Mouse (Mus musculus): ENCODE measurements around the gene Rae1. TPM values are rescaled to one million over a fixed set of nuclear protein-coding genes. Genes with fewer than 3 reads are reported as not detected.

Rae1 gene
- polyA plus RNA-seq, 1 experiment from 2014 or later, result 110 TPM

GRCm38 (mm10) chr2:173053846-173054245 is 53.9 kb downstream of the Rae1 start:
- Histone ChIP-seq H3K9ac (no peak overlapping the region), H3K9me3 (no peaks in the 10 kb centered on the region), H3K27ac (no peak overlapping the region), H3K36me3 (no peaks in the 10 kb centered on the region), H3K4me3 (replicated peaks) (no peak overlapping the region), H3K4me2 (no peak overlapping the region), H3K4me1 (no peaks in the 10 kb centered on the region; the same call in 1 of the 2 replicates), H3K27me3 (replicated peaks) (no peaks in the 10 kb centered on the region)
- WGBS, result 80% methylated on average over 6 of the region's 6 CpGs
- ATAC-seq (ENCODE audit: insufficient read depth, low FRiP score, low read depth), result no peak

GRCm38 (mm10) chr2:173056303-173056881 is 56.5 kb downstream of the Rae1 start:
- Histone ChIP-seq H3K27me3 (replicated peaks) (no peaks in the 10 kb centered on the region), H3K9me3 (no peaks in the 10 kb centered on the region), H3K4me3 (replicated peaks) (no peak overlapping the region), H3K36me3 (no peaks in the 10 kb centered on the region), H3K27ac (no peak overlapping the region), H3K4me1 (no peaks in the 10 kb centered on the region), H3K4me2 (no peak overlapping the region), H3K9ac (no peak overlapping the region)
- WGBS, result 61% methylated on average over 10 of the region's 10 CpGs
- no peak for ATAC-seq (ENCODE audit: insufficient read depth, low FRiP score, low read depth)

- H3K9ac ChIP-seq, result no peak overlapping the region
- H3K27me3 ChIP-seq (replicated peaks), result no peaks in the 10 kb centered on the region
- no peak overlapping the region for H3K4me2 ChIP-seq
- peak; percentile 73; the same call in 1 of the 2 replicates for ATAC-seq (ENCODE audit: insufficient read depth, low FRiP score, low read depth)
- H3K9me3 ChIP-seq, result no peaks in the 10 kb centered on the region
- no peak overlapping the region for H3K27ac ChIP-seq
- WGBS, result 64% methylated on average over 11 of the region's 11 CpGs
- H3K4me3 ChIP-seq (replicated peaks), result no peak overlapping the region
- no peaks in the 10 kb centered on the region for H3K4me1 ChIP-seq
- no peaks in the 10 kb centered on the region for H3K36me3 ChIP-seq
Observed at GRCm38 (mm10) chr2:173056882-173057315, 57.0 kb downstream of the Rae1 start.

GRCm38 (mm10) chr2:173057623-173058022 is 57.7 kb downstream of the Rae1 start:
- Histone ChIP-seq H3K27ac (no peak overlapping the region), H3K36me3 (no peaks in the 10 kb centered on the region)
- 0 out of 2 replicates have a peak, but pooled peaks have one; percentile 6 for ATAC-seq (ENCODE audit: insufficient read depth, low FRiP score, low read depth)

GRCm38 (mm10) chr2:173058263-173058662 is 58.3 kb downstream of the Rae1 start:
- Histone ChIP-seq H3K9me3 (no peaks in the 10 kb centered on the region), H3K4me3 (replicated peaks) (no peak overlapping the region), H3K27ac (no peak overlapping the region), H3K4me1 (no peaks in the 10 kb centered on the region), H3K9ac (no peak overlapping the region), H3K36me3 (no peaks in the 10 kb centered on the region), H3K4me2 (no peak overlapping the region), H3K27me3 (replicated peaks) (no peaks in the 10 kb centered on the region)
- ATAC-seq (ENCODE audit: insufficient read depth, low FRiP score, low read depth), result no peak
- 67% methylated on average over 11 of the region's 11 CpGs for WGBS

More at GRCm38 (mm10) chr2:173057623-173058022, 57.7 kb downstream of the Rae1 start:
- Histone ChIP-seq H3K4me3 (replicated peaks) (no peak overlapping the region), H3K27me3 (replicated peaks) (no peaks in the 10 kb centered on the region), H3K4me1 (no peaks in the 10 kb centered on the region), H3K4me2 (no peak overlapping the region), H3K9me3 (no peaks in the 10 kb centered on the region), H3K9ac (no peak overlapping the region)
- WGBS, result 46% methylated on average over 10 of the region's 10 CpGs

GRCm38 (mm10) chr2:173060450-173060849 is 60.5 kb downstream of the Rae1 start:
- Histone ChIP-seq H3K4me1 (no peaks in the 10 kb centered on the region), H3K27ac (no peak overlapping the region), H3K36me3 (no peaks in the 10 kb centered on the region), H3K4me3 (replicated peaks) (no peak overlapping the region), H3K9ac (no peak overlapping the region), H3K4me2 (no peak overlapping the region), H3K27me3 (replicated peaks) (no peaks in the 10 kb centered on the region), H3K9me3 (no peaks in the 10 kb centered on the region)
- 74% methylated on average over 9 of the region's 9 CpGs for WGBS
- ATAC-seq (ENCODE audit: insufficient read depth, low FRiP score, low read depth), result no peak

GRCm38 (mm10) chr2:173061443-173062351 is 61.8 kb downstream of the Rae1 start:
- no peak for ATAC-seq (ENCODE audit: insufficient read depth, low FRiP score, low read depth)

GRCm38 (mm10) chr2:173063219-173063618 is 63.3 kb downstream of the Rae1 start:
- WGBS, result 44% methylated on average over 1 of the region's 1 CpGs
- ATAC-seq (ENCODE audit: insufficient read depth, low FRiP score, low read depth), result no peak
- Histone ChIP-seq H3K27me3 (replicated peaks) (no peaks in the 10 kb centered on the region), H3K4me3 (replicated peaks) (no peak overlapping the region), H3K27ac (no peak overlapping the region), H3K4me1 (no peaks in the 10 kb centered on the region), H3K9ac (no peak overlapping the region), H3K36me3 (no peaks in the 10 kb centered on the region), H3K4me2 (no peak overlapping the region), H3K9me3 (no peaks in the 10 kb centered on the region)

More at GRCm38 (mm10) chr2:173061443-173062351, 61.8 kb downstream of the Rae1 start:
- H3K9me3 ChIP-seq, result no peaks in the 10 kb centered on the region
- no peaks in the 10 kb centered on the region for H3K27me3 ChIP-seq (replicated peaks)
- no peak overlapping the region for H3K4me2 ChIP-seq
- no peak overlapping the region for H3K9ac ChIP-seq
- H3K4me1 ChIP-seq, result no peaks in the 10 kb centered on the region
- 67% methylated on average over 15 of the region's 15 CpGs for WGBS
- H3K36me3 ChIP-seq, result no peaks in the 10 kb centered on the region
- no peak overlapping the region for H3K27ac ChIP-seq
- no peak overlapping the region for H3K4me3 ChIP-seq (replicated peaks)

- Histone ChIP-seq H3K27ac (no peak overlapping the region), H3K4me1 (no peaks in the 10 kb centered on the region), H3K36me3 (no peaks in the 10 kb centered on the region), H3K27me3 (replicated peaks) (no peaks in the 10 kb centered on the region), H3K4me3 (replicated peaks) (no peak overlapping the region), H3K9me3 (no peaks in the 10 kb centered on the region), H3K4me2 (no peak overlapping the region), H3K9ac (no peak overlapping the region)
- 94% methylated on average over 2 of the region's 2 CpGs for WGBS
- no peak for ATAC-seq (ENCODE audit: insufficient read depth, low FRiP score, low read depth)
Observed at GRCm38 (mm10) chr2:173064864-173065263, 64.9 kb downstream of the Rae1 start.

Other genes with a start within 250 kb of the Rae1 start
- gene Bmp7, start 59.8 kb upstream of the Rae1 start, polyA plus RNA-seq (2015; fragmentation: Nextera tagmentation; extraction: Ambion mirVana), result 22.9 and 27.1 TPM in 2 replicates
- gene Spo11, start 22.4 kb upstream of the Rae1 start, polyA plus RNA-seq (2015; fragmentation: Nextera tagmentation; extraction: Ambion mirVana), result 0.06 and 0.31 TPM in 2 replicates
- gene Rbm38, start 20.4 kb downstream of the Rae1 start, polyA plus RNA-seq (2015; fragmentation: Nextera tagmentation; extraction: Ambion mirVana), result 43.6 and 56.6 TPM in 2 replicates
- gene Ctcfl, start 119.4 kb downstream of the Rae1 start, polyA plus RNA-seq (2015; fragmentation: Nextera tagmentation; extraction: Ambion mirVana), result 0.30 and 0.41 TPM in 2 replicates
- gene Pck1, start 152.9 kb downstream of the Rae1 start, polyA plus RNA-seq (2015; fragmentation: Nextera tagmentation; extraction: Ambion mirVana), result 1.2 and 1.5 TPM in 2 replicates
- 0.93 and 1.3 TPM in 2 replicates for gene Zbp1, start 218.8 kb downstream of the Rae1 start, polyA plus RNA-seq (2015; fragmentation: Nextera tagmentation; extraction: Ambion mirVana)